Mouse (Mus musculus) brain, embryonic 18.5 days (tissue): ENCODE measurements around the gene Tsc22d3.
A peak's percentile ranks its signal among the peaks of the same experiment; 100 is the strongest.
"Not testable (repeated sequence)": the region's sequence is repeated elsewhere in the genome, so short reads cannot be mapped to it uniquely, and the experiment has no call there.

Experiments used
- DNase-seq: peaks from one replicate; pipeline ENCODE4 v3.0.0-alpha.2; 2012; ENCODE audit warnings: low read depth, low spot score

Tsc22d3 gene

DNA sequence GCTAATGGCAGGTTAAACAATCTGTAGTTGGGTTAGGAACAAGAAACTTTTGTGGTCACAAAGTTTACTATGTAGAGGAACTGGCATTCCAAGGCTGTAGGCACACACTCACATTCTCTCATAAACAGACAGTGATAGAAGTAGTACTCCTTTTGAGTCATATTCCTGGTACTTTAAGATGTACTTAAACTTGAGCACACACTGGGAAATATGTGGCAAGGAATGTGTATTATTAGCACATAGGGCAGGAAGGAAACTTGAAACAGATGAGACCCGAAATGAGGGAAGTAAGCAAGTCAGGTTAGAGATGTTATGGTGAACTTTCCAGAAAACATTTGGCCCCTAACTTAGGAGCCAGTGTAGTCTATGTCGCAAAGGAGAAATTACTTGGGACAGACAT lies 34.7 kb downstream of the Tsc22d3 start:
- DNase-seq, result no peak

DNA sequence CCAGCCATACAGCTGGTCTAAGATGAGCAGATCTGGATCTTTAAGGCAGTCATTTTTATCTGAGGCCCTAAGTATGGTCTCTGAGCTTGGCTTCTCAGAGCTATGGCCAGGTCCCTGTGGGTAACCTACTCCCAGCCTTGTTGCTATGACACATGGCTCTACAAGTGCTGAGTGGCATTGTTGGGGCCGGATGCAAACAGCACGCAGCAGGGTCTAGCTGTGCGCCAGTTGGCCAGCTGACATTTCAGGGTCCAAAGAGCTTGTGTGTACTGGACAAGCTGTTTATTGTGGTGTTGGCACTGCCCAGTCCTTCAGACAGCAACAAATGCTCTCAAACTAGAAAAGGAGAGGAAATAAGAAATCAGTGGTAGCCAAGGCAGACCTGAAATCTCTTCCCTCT lies 35.2 kb downstream of the Tsc22d3 start:
- no peak for DNase-seq

GRCm38 (mm10) chrX:140564777-140565176 lies 35.7 kb downstream of the Tsc22d3 start:
- DNase-seq, result no peak

GRCm38 (mm10) chrX:140558176-140558844 lies 42.1 kb downstream of the Tsc22d3 start:
- DNase-seq, result no peak

GRCm38 (mm10) chrX:140555965-140556364 lies 44.5 kb downstream of the Tsc22d3 start:
- DNase-seq, result no peak

- no peak for DNase-seq
Observed at GRCm38 (mm10) chrX:140555423-140555822, 45.0 kb downstream of the Tsc22d3 start.

GRCm38 (mm10) chrX:140547660-140548419 lies 52.6 kb downstream of the Tsc22d3 start:
- DNase-seq, result no peak

GRCm38 (mm10) chrX:140544737-140545136 lies 55.7 kb downstream of the Tsc22d3 start:
- peak; percentile 18 for DNase-seq

- peak; percentile 34 for DNase-seq
Observed at GRCm38 (mm10) chrX:140542938-140543673, 57.4 kb downstream of the Tsc22d3 start.

DNA sequence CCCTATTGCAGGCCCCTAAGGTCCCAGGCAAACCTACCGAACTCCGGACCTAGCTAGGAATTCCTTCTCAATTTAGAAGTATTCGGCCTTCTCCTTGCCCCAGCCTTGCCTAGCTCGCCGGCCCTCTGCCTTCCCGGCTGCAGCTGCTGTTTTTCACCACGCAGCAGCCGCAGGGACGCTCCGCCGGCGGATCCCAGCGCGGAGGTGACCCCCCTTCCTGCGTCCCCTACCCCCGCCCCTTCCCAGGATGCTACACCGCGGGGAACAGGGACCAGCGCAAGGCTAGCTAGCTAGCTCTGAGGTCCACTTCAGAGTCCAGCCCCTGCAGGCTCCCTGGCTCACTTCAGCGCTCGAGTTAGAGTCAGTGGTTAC lies 58.0 kb downstream of the Tsc22d3 start:
- DNase-seq, result no peak

GRCm38 (mm10) chrX:140541711-140542473 lies 58.6 kb downstream of the Tsc22d3 start:
- DNase-seq, result no peak

DNA sequence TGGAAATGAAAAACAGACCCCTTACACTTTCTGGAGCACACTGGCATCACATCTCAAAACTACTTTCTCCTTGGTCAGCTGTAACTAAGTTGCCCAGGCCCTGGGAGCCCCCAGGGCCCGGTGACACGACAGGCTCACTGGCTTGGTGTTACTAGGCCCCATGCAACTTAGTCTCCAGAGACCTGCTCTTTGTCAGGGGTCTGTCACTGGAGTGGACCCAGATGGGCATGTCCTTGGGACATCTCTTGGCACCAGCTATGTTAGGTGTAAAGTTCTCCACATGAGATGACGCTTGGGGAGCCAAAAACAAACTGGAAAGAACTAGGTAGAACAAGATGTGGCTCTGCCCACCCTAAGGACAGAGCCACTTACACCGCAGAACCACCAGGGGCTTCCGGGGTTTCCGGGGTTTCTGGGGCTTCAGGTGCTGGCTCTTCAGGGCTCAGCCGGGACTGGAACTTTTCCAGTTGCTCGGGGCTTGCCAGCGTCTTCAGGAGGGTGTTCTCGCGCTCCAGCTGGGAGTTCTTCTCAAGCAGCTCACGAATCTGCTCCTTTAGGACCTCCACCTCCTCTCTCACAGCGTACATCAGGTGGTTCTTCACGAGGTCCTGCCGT lies 59.9 kb downstream of the Tsc22d3 start:
- no peak for DNase-seq

DNA sequence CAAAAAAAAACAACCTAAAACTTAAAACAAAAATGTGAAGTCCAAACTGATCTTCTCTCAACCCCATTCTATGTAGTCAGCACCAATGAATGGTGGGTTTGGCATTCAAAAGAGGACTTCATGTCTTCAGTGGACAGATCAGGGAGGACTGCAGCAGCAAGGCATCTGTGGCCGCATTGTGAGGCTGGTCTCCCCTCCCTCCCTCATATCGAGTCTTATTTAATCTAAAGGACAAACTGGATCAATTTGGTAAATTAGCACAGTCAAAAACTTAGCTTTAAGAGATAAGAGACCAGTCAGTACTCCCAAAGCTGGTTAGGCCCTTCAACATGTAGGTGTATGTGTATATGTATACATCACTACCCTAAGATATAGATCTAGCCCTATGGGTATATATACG lies 60.6 kb downstream of the Tsc22d3 start:
- DNase-seq, result not testable (repeated sequence)

DNA sequence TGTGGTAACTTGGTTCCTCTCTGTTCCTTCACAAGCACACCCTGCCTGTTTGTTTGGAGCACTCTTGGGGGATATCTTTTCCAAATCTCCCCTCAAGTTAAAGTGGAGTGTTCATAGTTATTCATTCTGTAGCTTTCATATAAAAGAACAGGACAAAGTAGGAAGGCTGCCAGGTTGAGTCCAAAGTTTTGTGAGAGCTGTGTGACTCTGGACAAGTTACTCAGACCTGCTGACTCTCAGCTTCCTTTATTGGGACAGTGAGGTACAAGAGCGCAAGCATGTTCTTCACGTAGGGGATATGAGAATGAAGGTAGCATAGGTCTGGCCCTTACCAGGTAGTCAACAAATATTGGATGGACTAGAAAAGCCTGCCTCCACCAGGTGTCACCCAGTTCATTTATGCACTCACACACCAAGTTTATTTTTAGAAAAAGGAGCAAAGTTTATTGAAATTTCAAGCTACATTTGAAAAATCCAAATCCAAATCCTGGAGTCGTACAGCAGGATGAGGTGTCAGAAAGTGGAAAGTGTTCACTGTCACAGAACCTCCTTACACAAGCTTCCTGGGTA lies 61.3 kb downstream of the Tsc22d3 start:
- DNase-seq, result no peak

DNA sequence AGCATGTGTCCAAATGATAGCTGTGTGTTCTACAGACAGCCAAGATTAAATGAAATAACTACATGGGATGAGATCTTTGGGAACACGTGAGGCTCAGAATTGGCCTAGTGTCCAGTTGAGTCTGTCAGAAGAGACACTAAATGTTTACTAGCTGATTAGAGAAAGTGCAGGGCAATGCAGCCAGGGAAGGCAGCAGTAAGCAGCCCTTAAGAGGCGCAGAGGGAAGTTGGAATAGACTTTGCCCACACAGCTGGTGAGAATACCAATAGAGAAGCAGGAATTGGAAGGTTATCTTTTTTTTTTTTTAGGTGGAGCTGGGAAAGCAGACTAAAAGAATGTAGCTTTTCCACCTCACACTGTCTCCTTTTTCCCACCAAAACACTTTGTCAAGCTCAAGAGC lies 61.8 kb downstream of the Tsc22d3 start:
- DNase-seq, result no peak

GRCm38 (mm10) chrX:140537662-140538061 lies 62.8 kb downstream of the Tsc22d3 start:
- no peak for DNase-seq

DNA sequence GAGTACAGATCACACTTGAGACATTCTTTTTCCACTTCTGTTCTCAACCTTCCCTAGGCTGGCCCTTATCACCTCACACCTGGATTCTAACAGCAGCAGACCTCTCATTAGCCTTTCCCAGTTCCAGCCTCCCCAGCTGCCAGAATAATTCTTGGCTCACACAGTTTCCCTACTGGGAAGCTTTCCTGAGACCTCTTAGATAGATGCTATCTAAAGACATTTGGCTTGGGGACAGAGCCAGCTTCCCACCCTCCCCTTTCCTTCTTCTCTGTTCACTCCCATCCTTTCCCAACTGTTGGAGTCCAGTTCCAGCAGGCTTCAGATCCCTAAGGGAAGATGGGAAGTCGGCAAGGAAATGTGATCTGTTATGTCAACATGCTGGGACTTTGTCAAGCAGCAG lies 65.0 kb downstream of the Tsc22d3 start:
- DNase-seq, result no peak

DNA sequence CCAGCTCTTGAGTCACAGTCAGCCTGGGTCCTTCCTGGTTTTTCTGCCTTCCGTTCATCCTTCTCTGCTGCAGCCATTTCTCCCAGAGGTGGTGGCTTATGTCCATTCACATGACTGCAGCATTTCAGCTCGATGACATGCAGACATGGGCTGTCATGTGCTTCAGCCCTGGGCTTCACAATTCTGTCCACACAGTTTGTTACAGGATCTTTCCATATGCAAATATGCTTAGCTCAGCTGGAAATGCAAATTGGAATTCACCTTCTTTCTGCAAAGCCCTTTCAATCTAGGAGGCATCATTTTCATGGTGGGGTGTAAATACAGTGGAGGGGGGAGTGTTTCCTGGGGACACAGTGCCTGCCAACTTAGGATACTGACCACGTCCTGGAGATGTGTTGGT lies 66.2 kb downstream of the Tsc22d3 start:
- DNase-seq, result no peak

GRCm38 (mm10) chrX:140532325-140532724 lies 68.1 kb downstream of the Tsc22d3 start:
- no peak for DNase-seq

- DNase-seq, result no peak
Observed at GRCm38 (mm10) chrX:140531356-140531755, 69.1 kb downstream of the Tsc22d3 start.

DNA sequence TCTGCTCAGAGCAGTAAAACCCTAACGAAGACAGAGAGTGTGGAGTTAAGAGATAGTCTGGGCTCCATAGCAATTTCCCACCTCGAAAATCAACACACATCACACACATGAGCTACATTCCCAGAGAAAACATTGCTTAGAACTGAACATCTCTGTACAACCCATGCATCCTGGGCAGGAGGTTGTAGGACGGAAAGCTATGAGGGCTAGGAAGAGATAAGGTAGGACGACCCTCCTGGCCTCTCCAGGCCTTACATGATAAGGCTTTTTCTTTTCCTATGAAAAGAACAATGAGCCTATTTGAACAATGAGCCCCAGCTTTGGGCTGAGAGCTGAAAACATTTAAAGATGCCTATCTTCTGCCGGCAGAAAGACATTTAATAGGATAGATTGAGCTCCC lies 69.8 kb downstream of the Tsc22d3 start:
- DNase-seq, result no peak
